Mouse (Mus musculus) testis, adult 2 months (tissue): ENCODE data around the gene Spty2d1.

Experiments used
- CTCF ChIP-seq: fragments of 200-500 bp; IDR thresholded peaks from 2 replicates; pipeline ENCODE4 v1.5.1; 2012; ENCODE audit warnings: low read depth, mild to moderate bottlenecking, inconsistent platforms, low read length, moderate library complexity; ENCODE audit not compliant: control insufficient read depth, insufficient read depth, insufficient replicate concordance
- POLR2A ChIP-seq: fragments of 200-500 bp; IDR thresholded peaks from 2 replicates; pipeline ENCODE4 v1.6.1; 2012; ENCODE audit warnings: low read depth, mild to moderate bottlenecking, inconsistent platforms, low read length, moderate library complexity; ENCODE audit not compliant: control insufficient read depth

DNA sequence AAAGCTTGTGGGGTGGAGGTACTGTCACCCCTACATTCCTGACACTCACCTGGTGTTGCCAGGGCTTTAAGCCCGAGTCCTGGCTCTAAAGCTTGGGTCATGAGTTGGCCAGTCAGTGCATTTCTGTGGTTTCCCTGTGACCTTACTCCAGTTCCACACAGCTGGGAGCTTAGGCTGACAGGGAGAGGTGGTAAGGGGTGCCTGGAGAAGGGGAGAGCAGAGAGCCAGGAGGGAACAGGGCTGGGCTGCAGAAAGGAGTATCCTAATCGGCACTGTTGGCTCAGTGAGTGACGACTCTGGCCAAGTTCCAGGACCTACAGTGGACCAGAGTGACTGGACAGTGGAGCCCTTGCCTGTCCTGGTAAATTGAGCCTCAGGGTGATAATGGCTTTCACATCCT, 44.1 kb upstream of the Spty2d1 start:
- TF ChIP-seq POLR2A (no peak; the same call in 1 of the 2 replicates), CTCF (no peak)
